Mouse (Mus musculus) brain, embryonic 14.5 days (tissue): ENCODE measurements around the gene Efr3b.

Experiments
- CTCF ChIP-seq: fragments of 200-500 bp; IDR thresholded peaks from 2 replicates; pipeline ENCODE4 v1.5.1; 2012; ENCODE audit warnings: inconsistent platforms, mild to moderate bottlenecking, moderate library complexity, borderline replicate concordance; ENCODE audit not compliant: insufficient read depth, insufficient read length; ENCODE audit errors: extremely low read depth
- POLR2A ChIP-seq: fragments of 200-500 bp; IDR thresholded peaks from 2 replicates; pipeline ENCODE4 v1.6.1; 2012; ENCODE audit warnings: mild to moderate bottlenecking, inconsistent platforms, borderline replicate concordance; ENCODE audit not compliant: poor library complexity, insufficient read depth, insufficient read length, severe bottlenecking; ENCODE audit errors: extremely low read depth

DNA sequence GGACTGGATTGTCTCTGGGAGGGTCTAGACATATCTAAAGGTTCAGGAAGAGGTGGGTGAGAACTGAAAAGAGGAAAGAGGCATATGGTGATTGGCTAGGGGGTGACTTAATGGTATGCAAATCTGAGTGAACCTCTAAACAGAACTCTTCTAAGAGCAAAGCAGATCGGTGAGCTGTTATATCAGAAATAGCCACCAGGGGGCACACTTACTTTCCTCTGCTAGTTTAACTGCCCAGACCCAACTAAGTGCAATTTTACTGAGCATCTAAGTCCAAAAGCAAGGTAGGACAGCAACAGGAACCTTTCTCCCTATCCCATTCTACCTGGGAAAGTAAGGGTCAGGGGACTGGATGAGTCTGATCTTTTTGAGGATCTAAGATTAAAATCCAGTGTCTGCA, 55.0 kb downstream of the Efr3b start:
- TF ChIP-seq POLR2A = no peak
- TF ChIP-seq CTCF = peak; percentile 72
